Mouse (Mus musculus): ENCODE results near the gene Dpagt1.

- TF ChIP-seq NRF1 (IDR thresholded peaks at IDR 0.05; ENCODE audit: insufficient read depth, low read depth, low read length, poor library complexity, severe bottlenecking): no peak
- no peak for TF ChIP-seq POLR2A (IDR thresholded peaks at IDR 0.05; ENCODE audit: control insufficient read depth in 1 of 2, insufficient read depth in 1 of 2, low read depth in 1 of 2, low read length in 2 of 2, poor library complexity in 1 of 2)
- no peak for TF ChIP-seq CTCF (IDR thresholded peaks at IDR 0.05 in 2 of 3, conservative IDR thresholded peaks at IDR 0.05 in 1 of 3; ENCODE audit: control insufficient read depth in 1 of 3, insufficient read depth in 1 of 3, low read depth in 2 of 3, low read length in 3 of 3, poor library complexity in 1 of 3, severe bottlenecking in 1 of 3)
- TF ChIP-seq E2F4 (IDR thresholded peaks at IDR 0.05; ENCODE audit: borderline replicate concordance, low read depth, low read length): no peak
- TF ChIP-seq HCFC1 (IDR thresholded peaks at IDR 0.05; ENCODE audit: low read depth, low read length): no peak
- TF ChIP-seq POLR2AphosphoS2 (IDR thresholded peaks at IDR 0.05; ENCODE audit: low read length): no peak
- no peak for TF ChIP-seq ZC3H11A (IDR thresholded peaks at IDR 0.05; ENCODE audit: low read depth, low read length)
- no peak for TF ChIP-seq MYC (IDR thresholded peaks at IDR 0.05; ENCODE audit: low read depth, low read length)
These were observed 11.6 kb upstream of the Dpagt1 start for GRCm38 (mm10) chr9:44314257-44314547.
